Mouse (Mus musculus) hindbrain, embryonic 10.5 days (tissue): ENCODE data around the gene Abca13. TPM values are rescaled to one million over a fixed set of nuclear protein-coding genes. Genes with fewer than 3 reads are reported as not detected.
"Not testable (repeated sequence)": the region's sequence is repeated elsewhere in the genome, so short reads cannot be mapped to it uniquely, and the experiment has no call there.

Experiments used
- DNase-seq: peaks from one replicate; pipeline ENCODE4 v3.0.0-alpha.2; 2017; ENCODE audit warnings: low spot score
- H3K27ac ChIP-seq: fragments of 300-500 bp; sonication (generic); 2 replicates; pipeline ENCODE4 v1.5.1; 2016; ENCODE audit warnings: mild to moderate bottlenecking, moderate library complexity
- H3K27me3 ChIP-seq: fragments of 300-500 bp; sonication (generic); 2 replicates; pipeline ENCODE4 v1.6.1; 2016; ENCODE audit warnings: mild to moderate bottlenecking; ENCODE audit not compliant: poor library complexity, insufficient read depth, severe bottlenecking
- H3K36me3 ChIP-seq: fragments of 300-500 bp; sonication (generic); 2 replicates; pipeline ENCODE4 v1.6.1; 2016; ENCODE audit warnings: mild to moderate bottlenecking, moderate library complexity
- H3K4me1 ChIP-seq: fragments of 300-500 bp; sonication (generic); replicated peaks from 2 replicates; pipeline ENCODE4 v1.6.1; 2016; ENCODE audit warnings: mild to moderate bottlenecking
- H3K4me3 ChIP-seq: fragments of 300-500 bp; sonication (generic); 2 replicates; pipeline ENCODE4 v1.5.1; 2016; ENCODE audit warnings: mild to moderate bottlenecking, moderate library complexity
- H3K9me3 ChIP-seq: fragments of 300-500 bp; sonication (generic); 2 replicates; pipeline ENCODE4 v1.6.1; 2016; ENCODE audit warnings: mild to moderate bottlenecking, moderate library complexity
- WGBS: fragments of 180-500 bp; shearing (Covaris S2); methylation state at CpG from one replicate; pipeline ENCODE4 v1.1.7; 2016; 5-methylcytosine and 5-hydroxymethylcytosine counted together
- polyA plus RNA-seq: library from polyadenylated mRNA; unstranded; fragments of >200 nt; fragmentation: Nextera tagmentation; extraction: Ambion mirVana; gene quantifications from 2 replicates; pipeline ENCODE4 v1.2.1, GENCODE M21; 2016

Abca13 gene
- polyA plus RNA-seq, 1 experiment from 2014 or later = 0.01 TPM

- WGBS = 74% methylated on average over 3 of the region's 3 CpGs
- Histone ChIP-seq H3K27me3 (no peaks in the 10 kb centered on the region), H3K4me3 (no peak overlapping the region), H3K27ac (no peak overlapping the region), H3K4me1 (peaks cover 5% of the 10 kb centered on the region; the same call in 1 of the 2 replicates), H3K36me3 (no peaks in the 10 kb centered on the region), H3K9me3 (no peaks in the 10 kb centered on the region)
- DNase-seq = no peak
These were observed 124.8 kb downstream of the Abca13 start for GRCm38 (mm10) chr11:9316545-9316944.

DNA sequence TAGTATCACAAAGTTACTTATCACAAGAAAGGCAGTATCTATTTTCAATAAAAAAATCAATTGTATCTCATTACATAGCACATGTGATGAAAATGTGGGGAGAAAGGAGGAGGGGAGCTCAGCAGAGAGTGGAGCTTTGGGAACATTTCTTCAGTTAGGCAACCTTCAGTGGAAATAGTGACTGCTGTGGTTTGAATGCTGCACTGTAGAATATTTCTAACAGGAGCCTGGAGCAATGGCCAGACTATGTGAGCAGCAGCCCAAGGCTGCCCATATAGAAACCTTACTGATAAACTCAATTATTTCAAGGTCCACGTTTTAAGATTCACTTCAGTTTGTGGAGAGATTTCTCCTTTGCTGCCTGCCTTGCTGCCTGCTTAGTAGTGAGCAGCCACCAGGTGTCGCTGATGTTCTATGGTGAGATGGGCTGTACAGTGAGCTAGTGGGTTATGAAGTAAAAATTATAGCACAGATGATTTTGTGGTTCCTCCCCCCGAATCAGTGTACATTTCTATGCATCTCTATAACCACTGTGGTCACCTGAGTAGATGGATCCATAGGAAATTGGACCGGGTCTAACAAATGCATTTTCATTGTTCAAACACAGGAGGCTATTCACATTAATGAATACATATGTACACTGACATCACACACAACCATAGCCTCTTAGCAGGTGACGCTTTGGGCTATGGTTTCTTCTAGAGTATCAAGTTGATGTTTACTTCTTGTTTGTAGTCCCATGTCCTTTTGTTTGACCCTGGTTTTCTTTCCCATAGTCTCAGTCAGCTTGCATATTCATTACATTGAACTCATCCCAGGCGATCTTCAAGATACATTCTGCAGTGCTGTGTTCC is 125.6 kb downstream of the Abca13 start:
- no peaks in the 10 kb centered on the region for H3K9me3 ChIP-seq
- peaks cover 5% of the 10 kb centered on the region; the same call in 1 of the 2 replicates for H3K4me1 ChIP-seq
- no peak overlapping the region for H3K4me3 ChIP-seq
- H3K27me3 ChIP-seq = no peaks in the 10 kb centered on the region
- no peaks in the 10 kb centered on the region for H3K36me3 ChIP-seq
- peak; percentile 64 for DNase-seq
- no peak overlapping the region for H3K27ac ChIP-seq
- 39% methylated on average over 6 of the region's 6 CpGs for WGBS

GRCm38 (mm10) chr11:9338151-9338550 is 146.4 kb downstream of the Abca13 start:
- H3K4me3 ChIP-seq = no peak overlapping the region
- H3K27me3 ChIP-seq = no peaks in the 10 kb centered on the region
- no peaks in the 10 kb centered on the region for H3K9me3 ChIP-seq
- no peaks in the 10 kb centered on the region for H3K36me3 ChIP-seq
- DNase-seq = no peak
- 71% methylated on average over 3 of the region's 3 CpGs for whole genome bisulfite sequencing
- H3K4me1 ChIP-seq = no peaks in the 10 kb centered on the region
- H3K27ac ChIP-seq = no peak overlapping the region

DNA sequence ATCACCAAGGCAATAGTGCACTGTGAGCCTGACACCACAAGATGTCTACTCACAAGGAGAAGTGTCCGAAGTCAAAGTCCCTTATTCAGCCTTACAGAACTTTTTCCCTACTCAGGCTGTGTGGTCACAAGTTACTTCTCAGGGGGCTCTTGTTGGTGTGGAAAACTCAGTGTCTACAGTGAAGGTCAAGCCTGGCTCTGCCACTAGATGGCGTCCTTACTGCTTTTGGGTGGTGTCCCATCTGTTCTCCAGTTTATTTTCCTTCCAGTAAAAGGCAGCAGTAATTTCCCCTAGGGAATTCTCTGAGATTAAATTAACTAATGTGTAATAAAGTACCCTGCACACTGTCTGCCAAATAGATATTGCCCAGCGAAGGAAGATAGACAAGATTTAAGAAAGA is 156.0 kb downstream of the Abca13 start:
- no peaks in the 10 kb centered on the region for H3K9me3 ChIP-seq
- no peak overlapping the region for H3K27ac ChIP-seq
- no peak overlapping the region for H3K4me3 ChIP-seq
- no peaks in the 10 kb centered on the region for H3K36me3 ChIP-seq
- DNase-seq = peak; percentile 19
- H3K4me1 ChIP-seq = no peaks in the 10 kb centered on the region
- 55% methylated on average over 3 of the region's 3 CpGs for WGBS
- H3K27me3 ChIP-seq = no peaks in the 10 kb centered on the region

GRCm38 (mm10) chr11:9373160-9373559 is 181.4 kb downstream of the Abca13 start:
- Histone ChIP-seq H3K9me3 (no peaks in the 10 kb centered on the region), H3K4me1 (no peaks in the 10 kb centered on the region), H3K27ac (no peak overlapping the region), H3K27me3 (no peaks in the 10 kb centered on the region), H3K36me3 (no peaks in the 10 kb centered on the region), H3K4me3 (no peak overlapping the region)
- WGBS = 88% methylated on average over 5 of the region's 5 CpGs
- no peak for DNase-seq

DNA sequence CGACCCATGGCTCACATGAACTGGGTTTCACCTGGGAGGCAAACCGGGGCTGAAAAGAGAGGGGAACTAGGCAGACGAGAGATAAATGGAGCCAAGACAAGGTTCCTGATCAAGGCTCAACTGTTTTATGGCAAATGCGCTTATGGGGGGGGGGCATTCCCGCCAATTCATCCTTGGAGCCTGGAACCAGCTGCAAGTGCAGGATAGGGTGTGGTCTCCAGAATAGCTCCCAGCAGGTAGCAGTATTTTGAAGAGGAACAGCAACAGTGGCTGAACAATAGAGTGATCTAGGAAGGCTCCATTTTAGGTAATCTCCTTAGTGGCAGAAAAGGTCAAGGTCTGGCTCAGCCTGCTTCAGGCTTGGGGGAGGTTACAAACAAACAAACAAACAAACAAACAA is 182.7 kb downstream of the Abca13 start:
- H3K9me3 ChIP-seq, H3K4me1 ChIP-seq, H3K36me3 ChIP-seq, H3K27me3 ChIP-seq, DNase-seq, H3K27ac ChIP-seq, H3K4me3 ChIP-seq: not testable (repeated sequence)
- WGBS = 78% methylated on average over 5 of the region's 5 CpGs

GRCm38 (mm10) chr11:9388520-9388919 is 196.8 kb downstream of the Abca13 start:
- Histone ChIP-seq H3K36me3 (no peaks in the 10 kb centered on the region), H3K9me3 (no peaks in the 10 kb centered on the region), H3K27ac (no peak overlapping the region), H3K27me3 (no peaks in the 10 kb centered on the region), H3K4me1 (no peaks in the 10 kb centered on the region), H3K4me3 (no peak overlapping the region)
- no peak for DNase-seq
- 97% methylated on average over 1 of the region's 1 CpGs for WGBS

DNA sequence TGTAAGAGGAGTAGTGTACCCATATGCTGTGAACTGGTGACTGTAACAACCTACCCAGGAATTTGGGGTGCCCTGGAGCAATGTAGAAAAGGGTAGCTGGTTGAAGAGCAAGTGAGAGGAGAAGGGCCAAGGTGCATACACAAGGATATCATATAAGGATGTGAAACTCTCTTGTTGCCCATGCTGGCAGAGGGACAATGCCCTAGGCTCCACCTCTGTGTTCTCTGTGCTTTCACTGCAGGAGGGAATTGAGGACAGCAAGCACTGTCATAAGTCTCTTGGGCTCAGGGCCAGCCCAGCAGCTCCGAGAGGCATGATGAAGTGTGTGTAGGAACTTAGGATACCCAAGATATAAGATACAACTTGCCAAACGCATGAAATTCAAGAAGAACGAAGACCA is 225.2 kb downstream of the Abca13 start:
- no peak overlapping the region for H3K4me3 ChIP-seq
- WGBS = 86% methylated on average over 3 of the region's 3 CpGs
- H3K4me1 ChIP-seq = no peaks in the 10 kb centered on the region
- H3K27ac ChIP-seq = no peak overlapping the region
- DNase-seq = no peak
- H3K27me3 ChIP-seq = no peaks in the 10 kb centered on the region
- H3K36me3 ChIP-seq = no peaks in the 10 kb centered on the region
- no peaks in the 10 kb centered on the region for H3K9me3 ChIP-seq

- Histone ChIP-seq H3K4me1 (no peaks in the 10 kb centered on the region), H3K9me3 (no peaks in the 10 kb centered on the region), H3K27ac (no peak overlapping the region), H3K36me3 (no peaks in the 10 kb centered on the region), H3K27me3 (no peaks in the 10 kb centered on the region), H3K4me3 (no peak overlapping the region)
- 71% methylated on average over 2 of the region's 2 CpGs for WGBS
- no peak for DNase-seq
These were observed 228.5 kb downstream of the Abca13 start for GRCm38 (mm10) chr11:9420205-9420604.

DNA sequence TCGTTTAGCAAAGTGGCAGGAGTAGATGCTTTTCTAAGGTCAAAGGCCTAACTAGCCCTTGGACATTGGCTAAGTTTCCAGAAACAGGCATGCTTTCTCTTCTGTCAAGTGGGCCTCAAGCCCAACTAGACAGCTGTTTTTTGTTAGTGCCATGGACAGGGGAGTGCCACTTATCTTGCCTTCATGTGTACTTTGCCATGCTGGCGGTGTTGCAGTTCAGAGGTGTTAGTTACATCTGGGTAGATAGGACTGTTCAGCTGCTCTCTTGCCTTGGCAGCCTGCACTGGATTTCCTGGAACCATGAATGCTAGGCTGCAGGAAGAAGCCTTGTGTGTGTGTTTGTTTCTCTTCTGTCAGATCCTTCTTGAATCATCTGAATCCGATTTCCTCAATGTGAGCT is 235.7 kb downstream of the Abca13 start:
- H3K4me3 ChIP-seq = no peak overlapping the region
- no peak for DNase-seq
- H3K27me3 ChIP-seq = no peaks in the 10 kb centered on the region
- WGBS = 82% methylated on average over 3 of the region's 3 CpGs
- H3K27ac ChIP-seq = no peak overlapping the region
- H3K36me3 ChIP-seq = no peaks in the 10 kb centered on the region
- H3K9me3 ChIP-seq = no peaks in the 10 kb centered on the region
- no peaks in the 10 kb centered on the region for H3K4me1 ChIP-seq

DNA sequence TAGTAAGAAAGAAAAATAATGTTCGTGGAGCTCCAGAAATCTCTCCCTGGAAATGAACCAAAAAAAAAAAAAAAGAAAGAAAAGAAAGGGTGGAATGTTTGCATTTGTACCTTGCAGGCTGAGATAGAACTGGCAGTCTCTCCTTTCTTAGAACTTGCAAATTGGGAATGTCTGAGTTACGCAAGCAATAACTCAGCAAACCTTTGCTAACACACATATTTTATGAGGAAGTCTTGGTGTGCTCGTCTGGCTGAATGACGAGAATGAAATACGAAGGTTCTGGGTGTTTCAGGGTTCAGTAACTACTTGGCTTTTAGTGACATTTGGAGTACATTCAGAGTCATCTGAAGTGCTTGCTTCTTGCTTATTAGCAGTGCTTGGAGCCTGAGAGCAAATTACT is 241.1 kb downstream of the Abca13 start:
- no peaks in the 10 kb centered on the region for H3K36me3 ChIP-seq
- 87% methylated on average over 5 of the region's 5 CpGs for WGBS
- no peak for DNase-seq
- no peaks in the 10 kb centered on the region for H3K9me3 ChIP-seq
- no peak overlapping the region for H3K27ac ChIP-seq
- H3K4me1 ChIP-seq = no peaks in the 10 kb centered on the region
- H3K4me3 ChIP-seq = no peak overlapping the region
- H3K27me3 ChIP-seq = no peaks in the 10 kb centered on the region

DNA sequence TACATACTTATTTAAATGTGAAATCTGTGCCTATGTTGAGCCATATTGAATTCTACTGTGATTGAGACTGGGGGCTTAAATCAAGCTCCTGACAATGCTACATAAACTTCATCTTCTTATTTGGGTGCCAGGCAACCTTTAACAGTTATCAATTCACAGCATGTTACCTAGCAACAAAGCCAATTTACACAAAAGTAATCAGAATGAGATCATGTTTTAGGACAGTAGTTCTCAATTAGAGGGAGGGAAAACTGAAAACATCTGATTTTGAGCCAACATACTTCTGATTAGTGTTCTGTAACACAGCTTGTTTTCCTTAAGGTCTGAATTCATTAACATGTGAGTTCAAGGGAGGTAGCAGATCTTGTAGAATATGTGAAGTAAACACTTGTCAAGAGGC is 244.9 kb downstream of the Abca13 start:
- no peaks in the 10 kb centered on the region for H3K27me3 ChIP-seq
- H3K9me3 ChIP-seq = no peaks in the 10 kb centered on the region
- H3K27ac ChIP-seq = no peak overlapping the region
- H3K4me1 ChIP-seq = no peaks in the 10 kb centered on the region
- H3K36me3 ChIP-seq = no peaks in the 10 kb centered on the region
- H3K4me3 ChIP-seq = no peak overlapping the region
- no peak for DNase-seq

DNA sequence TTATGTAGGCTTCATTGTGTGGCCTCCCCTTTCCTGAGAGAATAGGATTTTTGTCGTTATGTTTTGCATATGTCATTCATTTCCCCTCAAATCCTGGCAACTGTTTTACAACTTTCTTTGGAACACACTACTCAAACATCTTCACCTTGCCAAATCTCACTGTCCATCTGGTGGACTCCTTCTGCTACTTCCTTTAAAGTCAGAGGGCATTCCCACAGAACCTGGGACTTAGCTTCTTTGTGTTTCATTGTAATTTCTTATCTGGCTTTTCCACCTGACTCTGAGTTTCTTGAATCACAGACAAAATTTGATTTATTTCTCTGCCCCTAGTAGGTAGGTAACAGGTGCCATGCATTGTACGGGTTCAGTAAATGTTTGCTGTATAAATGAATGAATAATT is 248.0 kb downstream of the Abca13 start:
- DNase-seq = no peak
- H3K4me1 ChIP-seq = no peaks in the 10 kb centered on the region
- no peaks in the 10 kb centered on the region for H3K9me3 ChIP-seq
- H3K27me3 ChIP-seq = no peaks in the 10 kb centered on the region
- H3K27ac ChIP-seq = no peak overlapping the region
- H3K36me3 ChIP-seq = no peaks in the 10 kb centered on the region
- H3K4me3 ChIP-seq = no peak overlapping the region
- 87% methylated on average over 2 of the region's 2 CpGs for WGBS

DNA sequence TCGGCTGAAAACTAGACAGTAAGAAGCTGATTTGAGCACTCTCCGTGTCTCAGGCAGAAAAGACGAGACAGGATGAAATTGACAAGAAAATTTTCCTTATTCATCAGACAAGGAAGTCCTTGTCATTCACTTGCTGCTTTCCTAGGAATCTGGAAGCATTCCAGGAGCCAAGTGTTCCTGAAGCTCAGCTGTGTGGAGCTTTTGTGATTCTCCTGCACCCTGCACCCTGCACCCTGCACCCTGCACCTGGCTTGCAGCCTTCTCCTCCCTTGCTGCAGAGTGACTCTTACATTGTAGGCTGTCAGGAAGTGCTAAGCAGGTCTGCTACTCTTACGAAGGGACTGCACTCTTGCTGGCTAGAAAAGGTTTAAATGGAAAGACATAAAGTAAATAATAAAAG is 249.4 kb downstream of the Abca13 start:
- H3K36me3 ChIP-seq = no peaks in the 10 kb centered on the region
- no peak for DNase-seq
- H3K4me1 ChIP-seq = no peaks in the 10 kb centered on the region
- no peak overlapping the region for H3K4me3 ChIP-seq
- H3K27me3 ChIP-seq = no peaks in the 10 kb centered on the region
- H3K27ac ChIP-seq = no peak overlapping the region
- 71% methylated on average over 4 of the region's 4 CpGs for WGBS
- no peaks in the 10 kb centered on the region for H3K9me3 ChIP-seq
